Mouse (Mus musculus) G1E (cell line): ENCODE measurements around the gene Cyp2b23.

Experiments used
- CTCF ChIP-seq: IDR thresholded peaks from 2 replicates; pipeline ENCODE4 v1.5.1; 2012; ENCODE audit warnings: low read depth, low read length, inconsistent platforms, mixed read lengths
- GATA1 ChIP-seq: IDR thresholded peaks from 2 replicates; pipeline ENCODE4 v1.6.1; 2012; ENCODE audit warnings: borderline replicate concordance, low read length, inconsistent platforms, mixed read lengths
- POLR2AphosphoS5 ChIP-seq: IDR thresholded peaks from 2 replicates; pipeline ENCODE4 v1.6.1; 2012; ENCODE audit warnings: low read depth, low read length, inconsistent platforms; ENCODE audit not compliant: insufficient replicate concordance

DNA sequence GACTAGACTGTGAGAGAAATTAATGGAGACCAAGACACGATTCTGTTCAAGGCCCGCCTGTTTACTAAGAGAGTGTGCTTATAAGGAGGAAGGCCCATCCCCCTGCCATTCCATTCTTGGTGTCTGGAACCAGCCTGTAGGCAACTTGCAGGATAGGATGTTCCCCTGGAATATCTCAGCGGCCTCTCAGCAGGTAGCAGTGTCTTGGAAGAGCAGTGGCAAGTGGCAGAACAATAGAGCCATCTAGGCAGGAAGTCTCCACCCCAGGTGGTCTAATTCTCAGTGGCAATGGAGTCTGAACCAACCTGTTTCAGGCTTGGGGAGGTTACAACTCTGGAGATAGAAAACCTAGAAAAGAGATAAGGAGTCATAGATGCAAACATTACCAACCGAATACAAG, 13.9 kb upstream of the Cyp2b23 start:
- TF ChIP-seq GATA1 (no peak), CTCF (no peak), POLR2AphosphoS5 (no peak)
